Comparison of ENCODE assay signal across 11 mouse cellular contexts in the genomic region with DNA sequence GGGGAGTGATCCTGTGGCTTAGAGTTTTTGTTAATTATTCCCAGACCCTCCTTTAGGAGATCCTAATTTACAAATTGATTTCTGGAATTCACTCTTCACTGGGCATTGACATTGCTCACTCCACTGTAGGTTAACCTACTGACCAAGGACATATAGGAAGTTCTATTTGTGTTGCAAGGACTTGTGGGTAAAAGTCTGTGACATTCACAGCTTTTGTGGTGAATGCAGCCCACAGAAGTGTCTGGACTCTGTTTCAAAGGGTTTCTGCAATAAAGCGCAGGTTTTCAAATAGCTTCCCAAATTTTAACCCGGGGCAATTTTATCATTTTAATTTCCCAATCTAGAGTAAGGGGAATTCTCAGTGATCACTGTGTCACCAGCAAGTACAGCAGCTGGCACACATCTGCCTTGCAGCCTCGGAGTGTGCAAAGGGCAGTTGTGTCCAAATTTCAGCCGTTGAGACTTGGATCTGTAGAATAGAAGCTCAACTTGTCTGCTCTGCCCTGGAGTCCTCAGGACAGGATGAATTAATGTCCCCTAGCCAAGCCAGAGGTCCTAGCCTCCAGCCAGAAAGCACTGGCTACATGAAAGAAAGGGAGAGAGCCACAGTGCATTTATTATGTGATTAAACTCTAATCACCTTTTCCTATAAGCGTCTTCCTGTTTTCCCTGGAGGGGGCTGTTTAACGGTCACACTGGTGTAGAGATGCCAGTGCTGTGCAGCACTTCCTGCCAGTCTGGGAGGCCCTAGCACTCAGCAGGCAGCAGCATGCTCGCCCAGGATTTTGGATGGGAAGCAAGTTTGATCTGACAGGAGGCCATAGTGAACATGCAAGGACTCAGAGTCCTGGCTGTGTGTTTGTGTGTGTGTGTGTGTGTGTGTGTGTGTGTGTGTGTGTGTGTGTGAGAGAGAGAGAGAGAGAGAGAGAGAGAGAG. TPM values are rescaled to one million over a fixed set of nuclear protein-coding genes. Genes with fewer than 3 reads are reported as not detected.
A peak's percentile ranks its signal among the peaks of the same experiment; 100 is the strongest.
DNase-seq lines count a peak whose midpoint lies in the region; ATAC-seq and TF ChIP-seq lines count a peak whose summit lies in the region.
"Had no signal": no experiment of that assay in that cellular context is flagged by ENCODE, and none has a peak within 500 bp of the region (broad histone marks: within the 10 kb centered on the region; RNA-seq: fewer than 3 reads in every experiment).

No protein-coding gene starts in this region.

- H3K4me3 ChIP-seq in midbrain, postnatal 0 days (ENCODE audit: low read depth, low read length), result no peak overlapping the region
- H3K4me3 ChIP-seq in midbrain, embryonic 14.5 days (replicated peaks; ENCODE audit: low read depth, low read length), result no peak overlapping the region
- H3K4me3 ChIP-seq: heart, embryonic 13.5 days had no signal

- H3K9ac ChIP-seq in midbrain, postnatal 0 days (replicated peaks; ENCODE audit: low read length, poor library complexity, severe bottlenecking), result no peak overlapping the region
- H3K9ac ChIP-seq in midbrain, embryonic 14.5 days (replicated peaks; ENCODE audit: low read length), result no peak overlapping the region
- H3K9ac ChIP-seq: heart, embryonic 13.5 days; hindbrain, embryonic 14.5 days had no signal

- no peaks in the 10 kb centered on the region for H3K27me3 ChIP-seq in midbrain, postnatal 0 days (ENCODE audit: insufficient read depth, low read length)
- no peaks in the 10 kb centered on the region; the same call in 1 of the 2 replicates for H3K27me3 ChIP-seq in midbrain, embryonic 14.5 days (ENCODE audit: control insufficient read depth, insufficient read depth, low read length)
- H3K27me3 ChIP-seq: heart, embryonic 13.5 days had no signal

- H3K27ac ChIP-seq in midbrain, postnatal 0 days (ENCODE audit: low read depth, low read length), result no peak overlapping the region
- H3K27ac ChIP-seq in midbrain, embryonic 14.5 days (replicated peaks; ENCODE audit: low read depth, low read length), result no peak overlapping the region
- H3K27ac ChIP-seq: heart, embryonic 13.5 days; hindbrain, embryonic 14.5 days had no signal

- 49% methylated on average over 7 of the region's 7 CpGs for WGBS in midbrain, postnatal 0 days
- 64% methylated on average over 7 of the region's 7 CpGs for WGBS in midbrain, embryonic 14.5 days

- peak; percentile 18 for DNase-seq in cerebellum, adult 11-12 months
- peak; percentile 42 for DNase-seq in midbrain, postnatal 0 days (ENCODE audit: low spot score)
- no peak for DNase-seq in midbrain, embryonic 14.5 days
- DNase-seq in lung, postnatal 4 days, result peak; percentile 16 to 60
- DNase-seq in right cerebral cortex, postnatal 4 days, result no peak
- DNase-seq in urinary bladder, postnatal 14 days (ENCODE audit: low spot score), result no peak
- DNase-seq: kidney, postnatal 14 days had no signal

- no peak for TF ChIP-seq CTCF in midbrain, postnatal 0 days (IDR thresholded peaks at IDR 0.05)

- ATAC-seq in cerebellum, adult (ENCODE audit: insufficient number of reproducible peaks, low FRiP score, low TSS enrichment), result no peak
- ATAC-seq in midbrain, postnatal 0 days (ENCODE audit: low FRiP score), result no peak
- ATAC-seq in midbrain, embryonic 14.5 days (ENCODE audit: low FRiP score, low TSS enrichment), result no peak
- peak; percentile 40; the same call in 1 of the 2 replicates for ATAC-seq in common myeloid progenitor, adult 5-6 weeks (replicated peaks; ENCODE audit: low read depth, poor library complexity, severe bottlenecking)

- no peak overlapping the region for H3K4me2 ChIP-seq in midbrain, postnatal 0 days (ENCODE audit: low read depth, low read length, poor library complexity, severe bottlenecking)
- no peak overlapping the region for H3K4me2 ChIP-seq in midbrain, embryonic 14.5 days (ENCODE audit: low read length)
- H3K4me2 ChIP-seq: heart, embryonic 13.5 days; hindbrain, embryonic 14.5 days had no signal

- no peaks in the 10 kb centered on the region for H3K36me3 ChIP-seq in midbrain, postnatal 0 days (ENCODE audit: insufficient read depth, low read length)
- H3K36me3 ChIP-seq in midbrain, embryonic 14.5 days (ENCODE audit: control insufficient read depth, insufficient read depth, low read length), result no peaks in the 10 kb centered on the region
- H3K36me3 ChIP-seq: heart, embryonic 13.5 days had no signal

- peaks cover 11% of the 10 kb centered on the region; the same call in 1 of the 2 replicates for H3K4me1 ChIP-seq in midbrain, postnatal 0 days (ENCODE audit: insufficient read depth, low read length)
- peaks cover 14% of the 10 kb centered on the region for H3K4me1 ChIP-seq in midbrain, embryonic 14.5 days (ENCODE audit: control insufficient read depth, insufficient read depth, low read length)

- H3K9me3 ChIP-seq in midbrain, postnatal 0 days (ENCODE audit: low read length), result no peaks in the 10 kb centered on the region
- no peaks in the 10 kb centered on the region for H3K9me3 ChIP-seq in midbrain, embryonic 14.5 days (ENCODE audit: control insufficient read depth, low read length)
- H3K9me3 ChIP-seq: heart, embryonic 13.5 days had no signal

RNA-seq across cellular contexts. Expression of a gene that starts 3.1 kb away (rescaled TPM):
- 5.0 and 5.3 TPM in 2 replicates for total RNA-seq in midbrain, postnatal 0 days (2014; rRNA removed)
- 4.2 and 5.2 TPM in 2 replicates for polyA plus RNA-seq in midbrain, postnatal 0 days (2015; fragmentation: Nextera tagmentation; extraction: Ambion mirVana)
- polyA plus RNA-seq in midbrain, embryonic 14.5 days (2014; fragmentation: Nextera tagmentation; extraction: Ambion mirVana), result 1.1 and 1.5 TPM in 2 replicates
- 0.34 and 1.4 TPM in 2 replicates for total RNA-seq in common myeloid progenitor, adult 5-6 weeks (2017)

Comparison
In these comparisons a context has a peak if more than half of its experiments do, and no peak if none do; other contexts are left out.
1. DNase-seq: peak in cerebellum, adult 11-12 months (single experiment), midbrain, postnatal 0 days (single experiment) and lung, postnatal 4 days (2 of 2); none in midbrain, embryonic 14.5 days (single experiment), right cerebral cortex, postnatal 4 days (single experiment) and urinary bladder, postnatal 14 days (single experiment).